8 mouse cellular contexts compared by ENCODE assay signal in genomic region chr6:88812886-88813285, GRCm38 (mm10). TPM values are rescaled to one million over a fixed set of nuclear protein-coding genes. Genes with fewer than 3 reads are reported as not detected.
DNase-seq lines count a peak whose midpoint lies in the region; ATAC-seq and TF ChIP-seq lines count a peak whose summit lies in the region.
"Had no signal": no experiment of that assay in that cellular context is flagged by ENCODE, and none has a peak within 500 bp of the region (broad histone marks: within the 10 kb centered on the region; RNA-seq: fewer than 3 reads in every experiment).

No protein-coding gene starts in this region.

- intact Hi-C loops in left cerebral cortex, adult 2 months (cut with DNase I): loop anchor here (5.0 kb wide), 1 partner anchor 86 kb away; no protein-coding TSS in a partner anchor
- intact Hi-C loops in left cerebral cortex, postnatal 36 days (cut with DNase I): no loop called here

- in situ Hi-C loops in ES-E14 (cut with MboI; ENCODE audit: low sequenced_read_pairs in 2 of 2, unreplicated experiment in 2 of 2): no loop called here

- peak; percentile 86 for TF ChIP-seq CTCF in left cerebral cortex, adult 2 months (IDR thresholded peaks at IDR 0.05)
- peak; percentile 80 for TF ChIP-seq CTCF in midbrain, postnatal 0 days (IDR thresholded peaks at IDR 0.05)

- no peak for ATAC-seq in kidney, embryonic 16.5 days (ENCODE audit: low FRiP score, low TSS enrichment)
- no peak for ATAC-seq in midbrain, postnatal 0 days (ENCODE audit: low FRiP score)

- H3K27ac ChIP-seq in left cerebral cortex, adult 2 months: peak overlapping the region; percentile 74; the same call in 1 of the 2 replicates
- no peak overlapping the region for H3K27ac ChIP-seq in ES-E14 (ENCODE audit: insufficient read depth, low read depth, low read length, poor library complexity, severe bottlenecking)
- peak overlapping the region; percentile 90 for H3K27ac ChIP-seq in kidney, embryonic 16.5 days (ENCODE audit: low read length)
- H3K27ac ChIP-seq in midbrain, postnatal 0 days (ENCODE audit: low read depth, low read length): no peak overlapping the region
- H3K27ac ChIP-seq: macrophage had no signal

- no peaks in the 10 kb centered on the region for H3K9me3 ChIP-seq in ES-E14 (ENCODE audit: control insufficient read depth, insufficient read depth, low read depth, low read length)
- no peaks in the 10 kb centered on the region for H3K9me3 ChIP-seq in kidney, embryonic 16.5 days (ENCODE audit: low read length)
- H3K9me3 ChIP-seq in midbrain, postnatal 0 days (ENCODE audit: low read length): no peaks in the 10 kb centered on the region

- no peak overlapping the region for H3K4me2 ChIP-seq in kidney, embryonic 16.5 days (replicated peaks; ENCODE audit: low read depth, low read length)
- no peak overlapping the region for H3K4me2 ChIP-seq in midbrain, postnatal 0 days (ENCODE audit: low read depth, low read length, poor library complexity, severe bottlenecking)

- no peaks in the 10 kb centered on the region for H3K36me3 ChIP-seq in ES-E14 (ENCODE audit: control insufficient read depth, insufficient read depth, low read length, poor library complexity, severe bottlenecking)
- no peaks in the 10 kb centered on the region for H3K36me3 ChIP-seq in kidney, embryonic 16.5 days (ENCODE audit: insufficient read depth, low read length)
- H3K36me3 ChIP-seq in midbrain, postnatal 0 days (ENCODE audit: insufficient read depth, low read length): 0 out of 2 replicates have a peak, but pooled peaks cover 4% of the 10 kb centered on the region

- no peaks in the 10 kb centered on the region for H3K27me3 ChIP-seq in kidney, embryonic 16.5 days (ENCODE audit: insufficient read depth, low read length)
- no peaks in the 10 kb centered on the region for H3K27me3 ChIP-seq in midbrain, postnatal 0 days (ENCODE audit: insufficient read depth, low read length)

- no peak overlapping the region for H3K4me3 ChIP-seq in left cerebral cortex, adult 2 months
- H3K4me3 ChIP-seq in ES-E14 (ENCODE audit: insufficient read depth in 1 of 2, low read depth in 1 of 2, low read length in 2 of 2, poor library complexity in 1 of 2, severe bottlenecking in 1 of 2): no peak overlapping the region
- H3K4me3 ChIP-seq in kidney, embryonic 16.5 days (ENCODE audit: low read length): no peak overlapping the region
- no peak overlapping the region for H3K4me3 ChIP-seq in midbrain, postnatal 0 days (ENCODE audit: low read depth, low read length)

- H3K9ac ChIP-seq in ES-E14 (ENCODE audit: insufficient read depth, low read depth, low read length, poor library complexity, severe bottlenecking): no peak overlapping the region
- no peak overlapping the region for H3K9ac ChIP-seq in kidney, embryonic 16.5 days (replicated peaks; ENCODE audit: low read length)
- no peak overlapping the region for H3K9ac ChIP-seq in midbrain, postnatal 0 days (replicated peaks; ENCODE audit: low read length, poor library complexity, severe bottlenecking)

- no peaks in the 10 kb centered on the region for H3K4me1 ChIP-seq in ES-E14 (ENCODE audit: control insufficient read depth in 2 of 2, insufficient read depth in 2 of 2, low read length in 2 of 2, poor library complexity in 1 of 2)
- peaks cover 38% of the 10 kb centered on the region for H3K4me1 ChIP-seq in kidney, embryonic 16.5 days (ENCODE audit: insufficient read depth, low read length)
- no peaks in the 10 kb centered on the region for H3K4me1 ChIP-seq in midbrain, postnatal 0 days (ENCODE audit: insufficient read depth, low read length)

- 77% methylated on average over 3 of the region's 3 CpGs for WGBS in kidney, embryonic 16.5 days
- WGBS in midbrain, postnatal 0 days: 73% methylated on average over 3 of the region's 3 CpGs

- no peak for DNase-seq in left cerebral cortex, adult 2 months (ENCODE audit: extremely low spot score in 1 of 2, low spot score in 2 of 2)
- no peak for DNase-seq in left cerebral cortex, postnatal 36 days (ENCODE audit: low spot score in 2 of 2)
- DNase-seq in ES-E14 (ENCODE audit: low read depth, low spot score): peak; percentile 60
- peak; percentile 64 for DNase-seq in c-Kit-positive CD71-positive TER-119-positive erythroid progenitor cells, embryonic 14.5 days (ENCODE audit: low spot score)
- peak; percentile 68 for DNase-seq in midbrain, postnatal 0 days (ENCODE audit: low spot score)
- DNase-seq in adrenal gland, postnatal 4 days (ENCODE audit: low spot score in 2 of 2): no peak

TF ChIP-seq in ES-E14, 5 proteins besides CTCF, POLR2A, EP300 and RAD21:
- TF ChIP-seq ZNF384 (IDR thresholded peaks at IDR 0.05; ENCODE audit: low read depth, low read length) (no peak), HCFC1 (IDR thresholded peaks at IDR 0.05; ENCODE audit: borderline replicate concordance, insufficient read depth, low read length) (no peak), MAFK (IDR thresholded peaks at IDR 0.05; ENCODE audit: insufficient read depth, low read depth, low read length) (no peak), CHD2 (IDR thresholded peaks at IDR 0.05; ENCODE audit: low read depth, low read length) (no peak), ZC3H11A (IDR thresholded peaks at IDR 0.05; ENCODE audit: borderline replicate concordance, low read depth, low read length) (no peak)

RNA-seq across cellular contexts. Expression of gene Abtb1, which starts 28.9 kb away (rescaled TPM):
- total RNA-seq in left cerebral cortex, adult 2 months (2021): 10 to 100 TPM; 39.7 to 40.5 TPM
- 10 to 100 TPM; 43.4 to 45.9 TPM for total RNA-seq in left cerebral cortex, postnatal 36 days (2021)
- total RNA-seq in ES-E14 (2012; rRNA removed): 33.0 and 55.3 TPM in 2 replicates
- 43.9 and 44.6 TPM in 2 replicates for polyA plus RNA-seq in kidney, embryonic 16.5 days (2015; fragmentation: Nextera tagmentation; extraction: Ambion mirVana)
- 60.2 and 65.7 TPM in 2 replicates for total RNA-seq in midbrain, postnatal 0 days (2014; rRNA removed)
- polyA plus RNA-seq in midbrain, postnatal 0 days (2015; fragmentation: Nextera tagmentation; extraction: Ambion mirVana): 29.2 and 34.9 TPM in 2 replicates
- 10 to 100 TPM; 44.2 to 46.2 TPM for total RNA-seq in adrenal gland, postnatal 4 days (2021)

Comparison
In these comparisons a context has a peak if more than half of its experiments do, and no peak if none do; other contexts are left out.
1. DNase-seq: peak in ES-E14 (single experiment), c-Kit-positive CD71-positive TER-119-positive erythroid progenitor cells, embryonic 14.5 days (single experiment) and midbrain, postnatal 0 days (single experiment); none in left cerebral cortex, adult 2 months (0 of 2), left cerebral cortex, postnatal 36 days (0 of 2) and adrenal gland, postnatal 4 days (0 of 2).
2. H3K27ac ChIP-seq: peak in left cerebral cortex, adult 2 months (single experiment) and kidney, embryonic 16.5 days (single experiment); none in ES-E14 (single experiment) and midbrain, postnatal 0 days (single experiment).